Mouse (Mus musculus) ES-E14 (cell line): ENCODE measurements at regions not wholly inside any gene's neighbourhood (a gene's known extent, or its start where the extent isn't known, plus 50 kb on each side); places are given as distances from the start of the nearest gene placed in this dataset.

Experiments
- HCFC1 ChIP-seq: IDR thresholded peaks from 2 replicates; pipeline ENCODE4 v1.6.1; 2012; ENCODE audit warnings: low read length, inconsistent platforms, borderline replicate concordance; ENCODE audit not compliant: insufficient read depth
- MAFK ChIP-seq: IDR thresholded peaks from 2 replicates; pipeline ENCODE4 v1.6.1; 2014; ENCODE audit warnings: mild to moderate bottlenecking, low read depth, low read length, inconsistent platforms; ENCODE audit not compliant: insufficient read depth
- ZC3H11A ChIP-seq: IDR thresholded peaks from 2 replicates; pipeline ENCODE4 v1.6.1; 2012; ENCODE audit warnings: low read depth, mild to moderate bottlenecking, inconsistent platforms, low read length, borderline replicate concordance
- ZNF384 ChIP-seq: IDR thresholded peaks from 2 replicates; pipeline ENCODE4 v1.6.1; 2012; ENCODE audit warnings: low read depth, low read length, inconsistent platforms

DNA sequence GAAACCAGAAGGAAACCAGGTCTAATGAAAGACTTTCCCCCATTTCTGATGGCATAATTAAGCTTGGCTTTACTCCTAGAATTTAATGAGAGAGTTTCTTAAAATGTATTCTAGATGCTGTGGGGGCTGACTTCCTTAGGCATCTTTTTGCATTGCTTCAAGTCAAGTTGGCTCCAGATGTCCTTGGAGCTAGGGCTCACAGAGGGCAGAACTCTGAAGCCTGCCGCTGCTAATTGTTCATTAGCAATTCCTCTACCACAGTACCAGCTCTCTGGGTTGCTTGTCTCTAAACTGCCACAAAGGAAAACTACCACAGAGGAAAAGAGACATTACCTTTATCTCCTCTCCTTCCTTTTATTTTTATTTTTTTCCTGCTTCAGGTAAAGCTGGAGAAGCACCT, 175.9 kb upstream of the Ttc29 start:
- TF ChIP-seq ZNF384 (no peak), HCFC1 (no peak), ZC3H11A (no peak), MAFK (no peak)
